Mouse (Mus musculus) layer of hippocampus, adult 9-11 months (tissue): ENCODE measurements at regions not wholly inside any gene's neighbourhood (a gene's known extent, or its start where the extent isn't known, plus 50 kb on each side); places are given as distances from the start of the nearest gene placed in this dataset.

ENCODE experiments used
- DNase-seq: peaks from one replicate; pipeline ENCODE4 v3.0.0; 2022

GRCm38 (mm10) chr3:129450671-129451070 is 81.5 kb upstream of the Elovl6 start:
- no peak for DNase-seq

- no peak for DNase-seq
Observed at GRCm38 (mm10) chr3:129470088-129470487, 62.1 kb upstream of the Elovl6 start.

GRCm38 (mm10) chr3:129471332-129471731 is 60.8 kb upstream of the Elovl6 start:
- DNase-seq, result no peak

GRCm38 (mm10) chr3:129472008-129472407 is 60.1 kb upstream of the Elovl6 start:
- DNase-seq, result no peak

GRCm38 (mm10) chr3:129474451-129474850 is 57.7 kb upstream of the Elovl6 start:
- DNase-seq, result no peak

GRCm38 (mm10) chr3:129476250-129476649 is 55.9 kb upstream of the Elovl6 start:
- DNase-seq, result peak; percentile 8

GRCm38 (mm10) chr3:129478093-129478492 is 54.1 kb upstream of the Elovl6 start:
- peak; percentile 9 for DNase-seq

GRCm38 (mm10) chr3:129481293-129481692 is 50.9 kb upstream of the Elovl6 start:
- DNase-seq, result no peak
